30 mouse cellular contexts compared by ENCODE assay signal in the genomic region with DNA sequence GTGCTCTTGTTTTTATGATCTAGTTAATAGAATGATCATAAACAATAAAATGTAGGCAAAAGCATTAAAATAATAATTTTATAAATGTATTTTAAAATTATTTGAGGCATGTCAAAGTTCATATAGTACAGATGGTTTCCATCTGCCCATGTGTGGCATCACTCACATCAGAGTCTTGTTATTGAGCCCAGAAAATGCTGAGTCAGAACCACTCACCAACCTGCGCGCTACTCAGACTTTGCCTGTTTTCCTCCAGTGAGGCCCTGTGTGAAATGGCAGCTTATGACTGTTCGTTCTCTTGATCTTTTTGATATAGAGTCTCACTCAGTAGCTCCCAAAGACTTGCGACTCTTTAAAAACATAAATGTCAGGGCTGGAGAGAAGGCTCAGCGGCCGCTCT. TPM values are rescaled to one million over a fixed set of nuclear protein-coding genes. Genes with fewer than 3 reads are reported as not detected.
A peak's percentile ranks its signal among the peaks of the same experiment; 100 is the strongest.
DNase-seq lines count a peak whose midpoint lies in the region; ATAC-seq and TF ChIP-seq lines count a peak whose summit lies in the region.
"Had no signal": no experiment of that assay in that cellular context is flagged by ENCODE, and none has a peak within 500 bp of the region (broad histone marks: within the 10 kb centered on the region; RNA-seq: fewer than 3 reads in every experiment).

No protein-coding gene starts in this region.

- H3K27ac ChIP-seq in liver, postnatal 0 days (ENCODE audit: low read depth), result no peak overlapping the region
- no peak overlapping the region for H3K27ac ChIP-seq in CH12.LX (ENCODE audit: insufficient read depth, low read depth)
- H3K27ac ChIP-seq: forebrain, embryonic 10.5 days; forebrain, embryonic 13.5 days; heart, adult 2 months; heart, embryonic 10.5 days; heart, embryonic 13.5 days; hindbrain, embryonic 14.5 days; hindbrain, postnatal 0 days had no signal

- DNase-seq in liver (peak; percentile 20), CH12.LX (ENCODE audit: extremely low read depth) (no peak), NIH3T3 (ENCODE audit: low read depth) (peak; percentile 20)
- no peak for DNase-seq in liver, postnatal 0 days
- DNase-seq in induced T-regulatory cell, adult 2 months (ENCODE audit: low read depth), result peak; percentile 30
- DNase-seq in cerebellum, postnatal 4 days (ENCODE audit: low spot score in 2 of 2), result no peak
- DNase-seq: adrenal gland, postnatal 14 days; cerebellum, adult 11 months; cerebellum, adult 8-10 months; gastrocnemius, postnatal 10 days; gastrocnemius, postnatal 36 days; heart, adult 2 months had no signal

- TF ChIP-seq EP300 in liver, postnatal 0 days (IDR thresholded peaks at IDR 0.05; ENCODE audit: low read depth), result no peak
- no peak for TF ChIP-seq EP300 in CH12.LX (IDR thresholded peaks at IDR 0.05; ENCODE audit: low read length)

- no peaks in the 10 kb centered on the region for H3K9me3 ChIP-seq in liver, postnatal 0 days (ENCODE audit: low read length)
- peaks cover 3% of the 10 kb centered on the region for H3K9me3 ChIP-seq in CH12.LX (replicated peaks; ENCODE audit: low read length)
- H3K9me3 ChIP-seq: forebrain, embryonic 10.5 days; forebrain, embryonic 13.5 days; heart, embryonic 10.5 days; heart, embryonic 13.5 days had no signal

- ATAC-seq in liver, postnatal 0 days, result no peak
- ATAC-seq in megakaryocyte progenitor cell, adult 5-6 weeks (replicated peaks; ENCODE audit: poor library complexity), result no peak
- ATAC-seq: forebrain, embryonic 13.5 days; forebrain, embryonic 16.5 days; Patski had no signal

- H3K27me3 ChIP-seq in liver, postnatal 0 days (ENCODE audit: insufficient read depth, low read length), result no peaks in the 10 kb centered on the region
- no peaks in the 10 kb centered on the region for H3K27me3 ChIP-seq in CH12.LX (replicated peaks)
- H3K27me3 ChIP-seq: forebrain, embryonic 13.5 days; heart, embryonic 13.5 days; Patski had no signal

- no peak overlapping the region for H3K4me3 ChIP-seq in liver, postnatal 0 days (ENCODE audit: low read depth, low read length)
- no peak overlapping the region for H3K4me3 ChIP-seq in CH12.LX (replicated peaks in 1 of 3; ENCODE audit: low read depth in 2 of 3, low read length in 2 of 3, poor library complexity in 1 of 3)
- H3K4me3 ChIP-seq: forebrain, embryonic 10.5 days; forebrain, embryonic 13.5 days; heart, adult 2 months; heart, embryonic 10.5 days; heart, embryonic 13.5 days had no signal

- no peak overlapping the region for H3K4me2 ChIP-seq in liver, postnatal 0 days (ENCODE audit: low read depth, low read length)
- H3K4me2 ChIP-seq in CH12.LX (ENCODE audit: insufficient read depth, low read depth, poor library complexity, severe bottlenecking), result no peak overlapping the region
- H3K4me2 ChIP-seq: forebrain, embryonic 13.5 days; heart, embryonic 13.5 days; hindbrain, embryonic 14.5 days had no signal

- H3K36me3 ChIP-seq in liver, postnatal 0 days (replicated peaks; ENCODE audit: insufficient read depth, low read length), result 0 out of 2 replicates have a peak, but pooled peaks cover 3% of the 10 kb centered on the region
- H3K36me3 ChIP-seq in CH12.LX (replicated peaks in 1 of 2; ENCODE audit: control insufficient read depth in 1 of 2, insufficient read depth in 1 of 2, low read length in 1 of 2), result peaks cover 17 to 47% of the 10 kb centered on the region in 2 experiments

- 86% methylated on average over 6 of the region's 6 CpGs for WGBS in liver, postnatal 0 days (ENCODE audit: insufficient replicate concordance)

- dilution Hi-C loops in CH12.LX (cut with MboI; ENCODE audit: extremely low pct_ligation_motif_present, extremely low pct_unique_long_range_greater_than_20kb, low sequenced_read_pairs), result no loop called here

- TF ChIP-seq RAD21 in CH12.LX (IDR thresholded peaks at IDR 0.05; ENCODE audit: low read depth, low read length), result no peak

- TF ChIP-seq CTCF in liver, postnatal 0 days (IDR thresholded peaks at IDR 0.05; ENCODE audit: low read depth), result no peak
- no peak for TF ChIP-seq CTCF in CH12.LX (conservative IDR thresholded peaks at IDR 0.05 in 1 of 2, IDR thresholded peaks at IDR 0.05 in 1 of 2; ENCODE audit: low read depth in 2 of 2, low read length in 2 of 2)

- peaks cover 2% of the 10 kb centered on the region; the same call in 1 of the 2 replicates for H3K4me1 ChIP-seq in liver, postnatal 0 days (ENCODE audit: insufficient read depth)
- H3K4me1 ChIP-seq in CH12.LX (ENCODE audit: control insufficient read depth in 1 of 2, insufficient read depth in 2 of 2), result peaks cover 20 to 70% of the 10 kb centered on the region in 2 experiments
- H3K4me1 ChIP-seq: forebrain, embryonic 10.5 days; forebrain, embryonic 13.5 days; heart, embryonic 10.5 days had no signal

- H3K79me2 ChIP-seq in CH12.LX (replicated peaks; ENCODE audit: control insufficient read depth, extremely low read depth, insufficient read depth, poor library complexity, severe bottlenecking), result no peaks in the 10 kb centered on the region

- in situ Hi-C loops in CH12.LX (cut with MboI; ENCODE audit: low pct_ligation_motif_present, low pct_unique_long_range_greater_than_20kb, low sequenced_read_pairs), result loop anchor here (5.0 kb wide), 2 partner anchors 37 to 152 kb away; no protein-coding TSS in a partner anchor

- no peak overlapping the region for H3K9ac ChIP-seq in liver, postnatal 0 days (replicated peaks)
- no peak overlapping the region for H3K9ac ChIP-seq in CH12.LX (ENCODE audit: insufficient read depth, low read depth)
- H3K9ac ChIP-seq: forebrain, embryonic 13.5 days; heart, embryonic 13.5 days; hindbrain, embryonic 14.5 days had no signal

- TF ChIP-seq POLR2A in CH12.LX (IDR thresholded peaks at IDR 0.05; ENCODE audit: low read depth, low read length), result no peak

TF ChIP-seq in CH12.LX, 34 proteins besides CTCF, POLR2A, EP300 and RAD21:
- TF ChIP-seq MAFK (IDR thresholded peaks at IDR 0.05; ENCODE audit: insufficient replicate concordance, low read length), result peak; percentile 84
- TF ChIP-seq TBP (conservative IDR thresholded peaks at IDR 0.05; ENCODE audit: low read depth, low read length), result no peak
- no peak for TF ChIP-seq IRF4 (IDR thresholded peaks at IDR 0.05; ENCODE audit: low read depth, low read length)
- no peak for TF ChIP-seq ZKSCAN1 (IDR thresholded peaks at IDR 0.05; ENCODE audit: borderline replicate concordance, low read depth, low read length)
- no peak for TF ChIP-seq KAT2A (IDR thresholded peaks at IDR 0.05; ENCODE audit: insufficient replicate concordance, low read length)

RNA-seq across cellular contexts. Expression of gene Kif3a, which starts 18.3 kb away (rescaled TPM):
- polyA plus RNA-seq in liver, postnatal 0 days (2015; fragmentation: Nextera tagmentation; extraction: Ambion mirVana), result 5.3 and 7.1 TPM in 2 replicates
- 11.3 and 18.3 TPM in 2 replicates for total RNA-seq in CH12.LX (2012; rRNA removed)
- 7.7 and 8.9 TPM in 2 replicates for total RNA-seq in CH12.LX (2014; rRNA removed)
- polyA plus RNA-seq in CH12.LX (2012; ENCODE audit: insufficient read length, low read depth), result 26.5 and 27.9 TPM in 2 replicates
- 3.9 TPM in 2 replicates for total RNA-seq in megakaryocyte progenitor cell, adult 5-6 weeks (2015)
- 6.2 and 9.1 TPM in 2 replicates for total RNA-seq in megakaryocyte progenitor cell, adult 5-6 weeks (2017)

RNA-seq across cellular contexts. Expression of gene Il4, which starts 33.0 kb away (rescaled TPM):
- polyA plus RNA-seq in liver, postnatal 0 days (2015; fragmentation: Nextera tagmentation; extraction: Ambion mirVana), result 0.28 TPM in 1 of 2 replicates, not detected in the other
- total RNA-seq in CH12.LX (2012; rRNA removed), result 26.3 and 35.6 TPM in 2 replicates
- 75.5 and 83.1 TPM in 2 replicates for total RNA-seq in CH12.LX (2014; rRNA removed)
- polyA plus RNA-seq in CH12.LX (2012; ENCODE audit: insufficient read length, low read depth), result 19.5 and 24.5 TPM in 2 replicates
- total RNA-seq in megakaryocyte progenitor cell, adult 5-6 weeks (2015), result not detected in 2 replicates
- not detected in 2 replicates for total RNA-seq in megakaryocyte progenitor cell, adult 5-6 weeks (2017)
- total RNA-seq: adrenal gland, adult 18-20 months; adrenal gland, postnatal 14 days; gastrocnemius, adult 18-20 months; gastrocnemius, postnatal 10 days; gastrocnemius, postnatal 36 days; heart, adult 2 months; heart, postnatal 14 days; heart, postnatal 4 days; hindbrain, postnatal 0 days had no signal

RNA-seq across cellular contexts. Expression of gene Il13, which starts 49.0 kb away (rescaled TPM):
- polyA plus RNA-seq in liver, postnatal 0 days (2015; fragmentation: Nextera tagmentation; extraction: Ambion mirVana), result not detected in 2 replicates
- 1.8 and 2.8 TPM in 2 replicates for total RNA-seq in CH12.LX (2012; rRNA removed)
- 3.4 and 4.8 TPM in 2 replicates for total RNA-seq in CH12.LX (2014; rRNA removed)
- polyA plus RNA-seq in CH12.LX (2012; ENCODE audit: insufficient read length, low read depth), result 2.8 and 3.6 TPM in 2 replicates
- total RNA-seq in megakaryocyte progenitor cell, adult 5-6 weeks (2015), result not detected in 2 replicates
- total RNA-seq in megakaryocyte progenitor cell, adult 5-6 weeks (2017), result not detected in 2 replicates
- total RNA-seq: adrenal gland, adult 18-20 months; adrenal gland, postnatal 14 days; gastrocnemius, adult 18-20 months; gastrocnemius, postnatal 10 days; gastrocnemius, postnatal 36 days; granulocyte monocyte progenitor cell, adult 5-6 weeks; heart, adult 2 months; heart, postnatal 14 days; heart, postnatal 4 days; hindbrain, postnatal 0 days had no signal
- polyA plus RNA-seq: embryonic facial prominence, embryonic 11.5 days; embryonic facial prominence, embryonic 14.5 days; forebrain, embryonic 10.5 days; forebrain, embryonic 13.5 days; forebrain, embryonic 16.5 days; heart, adult 2 months; heart, embryonic 10.5 days; heart, embryonic 13.5 days; hindbrain, embryonic 11.5 days; hindbrain, embryonic 14.5 days; hindbrain, postnatal 0 days; intestine, embryonic 14.5 days; Patski had no signal

Comparison
In these comparisons a context has a peak if more than half of its experiments do, and no peak if none do; other contexts are left out.
1. DNase-seq: peak in liver (single experiment), NIH3T3 (single experiment) and induced T-regulatory cell, adult 2 months (single experiment); none in liver, postnatal 0 days (single experiment), CH12.LX (single experiment) and cerebellum, postnatal 4 days (0 of 2).
2. RNA of gene Il4, which starts 33.0 kb away (total RNA-seq): 26.3 to 83.1 TPM in CH12.LX; not detected in megakaryocyte progenitor cell, adult 5-6 weeks; every median in the first group is over 10 times any median in the second.